Mouse (Mus musculus) left cerebral cortex, postnatal 36 days (tissue): ENCODE measurements around the gene Slc25a31. TPM values are rescaled to one million over a fixed set of nuclear protein-coding genes. Genes with fewer than 3 reads are reported as not detected.

ENCODE experiments used
- DNase-seq, 2 experiments: peaks; one replicate each; pipeline ENCODE4 v3.0.0; 2021 to 2022; ENCODE audit warnings: low spot score in 2 of 2, mixed read lengths in 1 of 2
- intact Hi-C: fragments of 180-260 bp; cut with DNase I; formaldehyde crosslinking; loops from one replicate; pipeline ENCODE4 v1.15.1; 2025
- total RNA-seq, 2 experiments: library from RNA; stranded (reverse); gene quantifications; 2 replicates each; pipeline ENCODE4 v1.2.3; 2021

Gene Slc25a31
- under 1 TPM in 1 of 2 experiments, not detected in 1; 0.15 TPM for total RNA-seq

DNA sequence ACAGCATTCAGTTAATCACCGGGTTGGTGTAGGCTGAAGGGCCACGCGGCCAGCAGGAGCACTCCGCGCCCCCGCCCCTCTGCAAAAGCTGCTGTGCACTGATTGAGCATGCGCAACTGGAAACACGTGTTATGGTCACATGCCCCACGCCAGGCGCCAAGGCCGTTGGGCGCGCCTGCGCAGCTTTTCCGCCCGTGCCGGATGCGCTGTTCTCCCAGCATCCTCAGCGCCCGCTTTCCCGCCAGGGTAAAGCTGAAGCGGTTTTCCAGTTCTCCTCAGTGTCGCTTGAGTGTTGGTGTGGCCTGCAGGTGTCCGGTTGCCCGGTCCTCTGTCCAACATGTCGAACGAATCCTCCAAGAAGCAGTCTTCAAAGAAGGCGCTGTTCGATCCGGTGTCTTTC lies at the start of gene Slc25a31:
Gene Slc25a31, plus strand, starts transcription at position 201 of the 400 bp plus-strand sequence.
- intact Hi-C loops: no loop called here
- no peak for DNase-seq

- intact Hi-C loops: no loop called here
- no peak for DNase-seq
These were observed 48.4 kb upstream of the Slc25a31 start for GRCm38 (mm10) chr3:40660231-40660630.

- DNase-seq: no peak
- intact Hi-C loops: no loop called here
These were observed 42.5 kb upstream of the Slc25a31 start for GRCm38 (mm10) chr3:40666109-40666508.

GRCm38 (mm10) chr3:40666861-40667719 lies 41.6 kb upstream of the Slc25a31 start:
- intact Hi-C loops: no loop called here
- no peak for DNase-seq

- DNase-seq: no peak
- intact Hi-C loops: no loop called here
These were observed 39.8 kb upstream of the Slc25a31 start for GRCm38 (mm10) chr3:40668889-40669288.

- intact Hi-C loops: no loop called here
- DNase-seq: no peak
These were observed 39.3 kb upstream of the Slc25a31 start for GRCm38 (mm10) chr3:40669395-40669794.

- DNase-seq: no peak
- intact Hi-C loops: no loop called here
These were observed 35.1 kb upstream of the Slc25a31 start for GRCm38 (mm10) chr3:40673515-40673914.

- no peak for DNase-seq
- intact Hi-C loops: loop anchor here (5.0 kb wide), 1 partner anchor 72 kb away; no protein-coding TSS in a partner anchor
These were observed 33.7 kb upstream of the Slc25a31 start for GRCm38 (mm10) chr3:40674873-40675405.

DNA sequence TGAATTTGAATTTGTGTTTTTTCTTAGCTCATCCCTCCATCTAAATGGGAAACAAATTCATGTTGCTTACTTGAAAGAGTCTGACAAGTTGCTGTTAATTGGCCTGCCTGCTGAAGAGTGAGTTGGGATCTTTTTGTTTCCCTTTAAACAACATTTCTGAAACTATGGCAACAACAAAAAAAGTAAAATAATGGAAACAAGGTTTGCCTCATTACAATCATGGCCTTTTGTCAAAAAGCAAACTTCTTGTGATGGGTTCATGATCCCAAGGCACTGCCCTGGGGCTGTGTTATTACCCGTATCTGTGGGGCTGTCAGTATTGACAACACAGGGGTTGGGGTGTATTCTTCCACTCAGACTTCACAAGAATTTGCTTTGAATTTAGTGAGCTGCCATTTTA lies 29.8 kb upstream of the Slc25a31 start:
- intact Hi-C loops: loop anchor here (5.0 kb wide), 1 partner anchor 68 kb away; no protein-coding TSS in a partner anchor
- no peak for DNase-seq

- DNase-seq: peak in 1 of 2 experiments; percentile 34
- intact Hi-C loops: no loop called here
These were observed 26.3 kb upstream of the Slc25a31 start for GRCm38 (mm10) chr3:40682404-40682803.

DNA sequence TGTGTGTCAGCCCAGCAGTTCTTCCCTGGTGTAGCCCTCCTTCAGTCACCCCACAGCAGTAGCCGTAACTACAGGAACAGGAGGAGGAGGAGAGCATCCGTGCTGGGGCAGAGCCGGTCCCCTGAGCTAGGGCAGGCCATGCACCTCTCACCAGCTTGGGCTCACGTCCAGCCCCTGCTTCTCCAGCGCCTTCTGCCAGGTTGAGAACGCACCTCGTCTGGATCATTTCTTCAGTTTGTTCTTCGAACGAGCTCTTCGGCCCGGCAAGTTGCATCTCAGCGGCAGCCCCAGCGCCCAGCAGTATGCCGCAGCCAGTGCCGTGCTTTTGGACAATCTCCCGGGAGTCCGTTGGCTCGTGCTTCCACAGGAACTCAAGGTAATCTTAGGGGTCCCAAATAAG lies 25.5 kb upstream of the Slc25a31 start:
- DNase-seq: peak in 1 of 2 experiments; percentile 18
- intact Hi-C loops: no loop called here

DNA sequence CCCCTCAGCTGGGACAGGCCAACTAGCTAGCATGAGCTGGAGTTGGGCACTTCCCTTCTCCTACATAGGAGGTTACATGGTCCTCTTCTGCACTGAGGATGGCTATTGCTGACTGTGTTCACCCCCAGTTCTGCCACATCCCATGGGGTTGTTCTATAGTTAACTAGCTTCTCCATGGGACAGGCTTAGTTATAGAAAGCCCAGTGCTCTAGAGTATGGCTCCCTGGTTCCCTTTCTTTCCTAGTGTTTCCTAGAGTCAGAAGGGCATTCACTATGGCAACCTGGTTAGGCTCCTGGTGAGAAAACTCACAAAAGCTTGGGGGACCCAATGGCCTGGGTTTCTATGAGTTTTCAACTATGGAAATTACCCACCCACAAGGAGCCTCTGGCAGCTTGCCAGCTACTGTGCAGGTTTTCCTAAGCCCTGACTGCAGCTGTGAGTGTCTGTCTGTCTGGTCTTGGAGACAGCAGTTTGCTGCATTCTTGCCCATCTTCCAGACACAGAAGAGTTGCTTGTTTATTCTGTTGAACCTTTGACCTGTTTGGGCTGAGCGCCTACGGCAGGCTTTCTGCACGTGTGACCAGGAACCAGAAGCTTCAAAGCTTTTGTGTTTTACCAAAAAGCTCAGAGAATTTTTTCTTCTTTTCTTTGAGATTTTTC lies 22.7 kb upstream of the Slc25a31 start:
- intact Hi-C loops: no loop called here
- no peak for DNase-seq

DNA sequence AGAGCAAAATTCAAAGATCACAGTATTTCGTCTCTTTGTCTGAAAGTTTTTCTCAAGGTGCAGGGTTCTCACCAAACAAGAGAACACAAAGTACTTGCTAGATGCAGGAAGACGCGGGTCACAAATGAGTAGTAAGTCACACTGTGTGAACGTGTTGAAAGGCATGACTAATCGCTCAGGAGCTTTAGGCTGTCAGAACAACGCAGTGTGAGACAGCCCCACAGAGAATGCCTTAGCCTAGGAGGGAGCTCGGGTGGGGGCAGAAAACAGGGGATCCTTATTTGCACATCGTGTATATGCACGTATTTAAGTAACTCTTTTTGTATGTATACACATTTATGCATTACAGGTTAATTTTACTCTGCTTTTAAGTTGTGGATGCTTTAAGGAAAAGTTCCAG lies 21.8 kb upstream of the Slc25a31 start:
- DNase-seq: no peak
- intact Hi-C loops: no loop called here

DNA sequence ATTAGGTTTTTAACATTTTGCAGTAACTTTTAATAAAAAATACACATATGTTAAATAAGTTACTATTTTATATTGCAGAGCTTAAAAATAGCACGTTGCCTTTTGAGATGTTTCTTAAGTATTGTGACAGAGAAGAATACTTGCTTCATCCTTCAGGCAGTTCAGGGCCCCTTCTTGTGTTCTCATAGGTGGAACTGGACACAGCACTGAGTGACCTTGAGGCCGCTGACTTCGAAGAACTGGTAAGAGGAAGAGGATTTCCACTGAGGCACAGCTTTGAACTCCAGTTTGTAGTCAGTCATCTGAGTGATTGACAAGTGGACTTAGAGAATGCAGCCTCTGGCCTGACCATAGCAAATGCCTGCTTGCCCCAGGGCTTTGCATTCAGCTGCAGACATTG lies 21.1 kb upstream of the Slc25a31 start:
- intact Hi-C loops: no loop called here
- no peak for DNase-seq

- intact Hi-C loops: no loop called here
These were observed 17.1 kb upstream of the Slc25a31 start for GRCm38 (mm10) chr3:40691566-40691965.

GRCm38 (mm10) chr3:40693435-40693834 lies 15.2 kb upstream of the Slc25a31 start:
- peak in 1 of 2 experiments; percentile 34 for DNase-seq
- intact Hi-C loops: no loop called here

More at GRCm38 (mm10) chr3:40691566-40691965, 17.1 kb upstream of the Slc25a31 start:
- no peak for DNase-seq

- no peak for DNase-seq
- intact Hi-C loops: no loop called here
These were observed 14.7 kb upstream of the Slc25a31 start for GRCm38 (mm10) chr3:40693960-40694359.

DNA sequence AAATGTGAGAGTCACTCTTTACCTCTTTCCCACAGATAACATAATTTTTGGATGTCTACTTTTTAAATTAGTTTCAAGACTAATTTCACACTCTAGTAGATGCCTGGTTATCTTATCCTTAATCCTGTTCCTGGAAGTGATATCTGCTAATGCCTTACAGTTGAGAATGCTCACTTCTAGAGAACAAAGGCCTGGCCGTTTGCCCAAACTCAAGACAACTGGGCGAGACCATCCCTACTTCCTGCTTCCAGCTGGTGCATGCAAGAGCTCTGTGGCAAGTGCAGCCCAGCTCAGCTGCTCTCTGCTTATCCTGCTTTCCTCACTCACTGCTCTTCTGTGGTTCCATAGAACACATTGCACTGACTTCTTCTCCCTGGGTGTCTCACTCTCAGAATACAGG lies 14.2 kb upstream of the Slc25a31 start:
- DNase-seq: no peak
- intact Hi-C loops: no loop called here

- DNase-seq: no peak
- intact Hi-C loops: no loop called here
These were observed 13.5 kb upstream of the Slc25a31 start for GRCm38 (mm10) chr3:40695162-40695561.

GRCm38 (mm10) chr3:40698834-40699233 lies 9.8 kb upstream of the Slc25a31 start:
- intact Hi-C loops: no loop called here
- no peak for DNase-seq
